Mouse (Mus musculus) heart, adult 2 months (tissue): Measurements from ENCODE around the gene Kcnj6. TPM values are rescaled to one million over a fixed set of nuclear protein-coding genes. Genes with fewer than 3 reads are reported as not detected.

Experiments used
- DNase-seq, 2 experiments: peaks; one replicate each; pipeline ENCODE4 v3.0.0; 2021
- H3K27ac ChIP-seq: fragments of 200-600 bp; 2 replicates; pipeline ENCODE4 v1.8.1; 2022
- H3K27me3 ChIP-seq: fragments of 200-500 bp; 2 replicates; pipeline ENCODE4 v1.6.1; 2012; ENCODE audit warnings: mild to moderate bottlenecking, low read length, inconsistent platforms, mixed read lengths; ENCODE audit not compliant: control insufficient read depth, insufficient read depth
- H3K36me3 ChIP-seq: fragments of 200-500 bp; 2 replicates; pipeline ENCODE4 v1.6.1; 2012; ENCODE audit warnings: low read length, inconsistent platforms; ENCODE audit not compliant: control insufficient read depth, insufficient read depth
- H3K4me1 ChIP-seq: fragments of 200-500 bp; 2 replicates; pipeline ENCODE4 v1.6.1; 2011; ENCODE audit warnings: low read length; ENCODE audit not compliant: control insufficient read depth, insufficient read depth
- H3K4me3 ChIP-seq: fragments of 200-600 bp; 2 replicates; pipeline ENCODE4 v1.8.1; 2022
- H3K79me2 ChIP-seq: fragments of 200-500 bp; replicated peaks from 2 replicates; pipeline ENCODE4 v1.6.1; 2012; ENCODE audit warnings: mild to moderate bottlenecking, inconsistent platforms, low read length, moderate library complexity, mixed read lengths; ENCODE audit not compliant: control insufficient read depth, insufficient read depth
- H3K9ac ChIP-seq: fragments of 200-500 bp; 2 replicates; pipeline ENCODE4 v1.6.1; 2012; ENCODE audit warnings: low read depth, mild to moderate bottlenecking, control low read depth, inconsistent platforms, low read length, mixed read lengths
- CTCF ChIP-seq: fragments of 200-600 bp; IDR thresholded peaks from 2 replicates; pipeline ENCODE4 v1.8.1; 2022; ENCODE audit warnings: antibody characterized with exemption, mild to moderate bottlenecking, moderate library complexity
- EP300 ChIP-seq: fragments of 200-500 bp; IDR thresholded peaks from 2 replicates; pipeline ENCODE4 v1.6.1; 2011; ENCODE audit warnings: low read depth, low read length, control low read depth; ENCODE audit not compliant: insufficient read depth
- POLR2A ChIP-seq: fragments of 200-500 bp; IDR thresholded peaks from 2 replicates; pipeline ENCODE4 v1.6.1; 2011; ENCODE audit warnings: mild to moderate bottlenecking, low read depth, low read length, control low read depth; ENCODE audit not compliant: insufficient read depth
- WGBS: fragments of 180-500 bp; shearing (Covaris S2); methylation state at CpG from one replicate; pipeline ENCODE4 v1.1.7; 2018; 5-methylcytosine and 5-hydroxymethylcytosine counted together
- intact Hi-C: fragments of 180-260 bp; cut with DNase I; formaldehyde crosslinking; loops from one replicate; pipeline ENCODE4 v1.15.1; 2025
- polyA plus RNA-seq: library from polyadenylated mRNA; depleted of rRNA; stranded (reverse); fragments of >200 nt; gene quantifications from 2 replicates; pipeline ENCODE4 v1.2.3, GENCODE M21; 2012
- total RNA-seq, 2 experiments: library from RNA; stranded (reverse); gene quantifications; 2 replicates each; pipeline ENCODE4 v1.2.3; 2021

Gene Kcnj6
- total and polyA plus RNA-seq, 3 experiments = not detected

DNA sequence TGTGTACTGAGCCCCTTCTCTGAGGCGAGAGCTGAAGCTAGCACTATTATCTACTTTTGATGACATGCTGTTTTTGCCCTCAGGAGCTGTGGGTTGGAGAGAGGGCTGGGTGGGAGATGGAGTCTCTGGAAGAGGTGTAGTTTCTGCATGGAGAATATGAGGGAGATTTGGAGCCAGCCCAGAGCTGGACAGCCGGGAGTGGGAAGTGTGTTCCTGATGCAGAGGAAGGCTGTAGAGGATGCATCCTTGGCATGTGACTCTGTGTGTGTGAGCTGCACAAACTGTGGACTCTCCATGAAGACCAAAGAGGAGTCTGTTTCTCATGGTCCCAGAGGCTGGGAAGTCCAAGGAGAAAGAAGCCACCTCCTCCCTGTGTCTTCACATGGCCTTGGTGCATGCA lies 17.1 kb downstream of the Kcnj6 start:
- intact Hi-C loops = no loop called here
- DNase-seq = no peak

DNA sequence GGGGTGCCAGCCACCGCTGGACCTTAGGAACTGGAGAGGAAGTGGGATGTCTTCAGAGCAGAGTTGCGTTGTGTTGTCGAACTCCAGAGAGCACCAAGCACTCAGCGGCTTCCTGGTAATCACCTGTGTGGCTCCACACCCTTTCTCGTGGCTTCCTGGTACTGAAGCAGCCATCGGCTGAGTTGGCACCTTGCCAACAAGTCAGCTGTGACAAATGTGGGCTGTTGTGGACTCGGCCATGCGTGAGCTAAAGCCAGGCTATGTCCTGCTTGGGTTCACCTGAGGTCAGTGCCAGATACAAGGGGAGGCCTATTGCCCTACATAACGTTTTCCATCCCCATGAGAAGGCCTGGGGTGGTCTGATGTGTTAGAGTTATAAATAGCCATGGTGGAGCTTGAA lies 18.0 kb downstream of the Kcnj6 start:
- Histone ChIP-seq H3K4me3 (no peak overlapping the region), H3K27me3 (no peaks in the 10 kb centered on the region), H3K79me2 (no peaks in the 10 kb centered on the region), H3K36me3 (no peaks in the 10 kb centered on the region), H3K4me1 (no peaks in the 10 kb centered on the region), H3K9ac (no peak overlapping the region), H3K27ac (no peak overlapping the region)
- TF ChIP-seq POLR2A = no peak
- TF ChIP-seq EP300 = no peak
- TF ChIP-seq CTCF = no peak
- intact Hi-C loops = no loop called here
- DNase-seq = no peak
- whole genome bisulfite sequencing = 59% methylated on average over 9 of the region's 9 CpGs

More for the DNA sequence above, 17.1 kb downstream of the Kcnj6 start:
- H3K4me3 ChIP-seq = no peak overlapping the region
- H3K4me1 ChIP-seq = no peaks in the 10 kb centered on the region
- H3K36me3 ChIP-seq = no peaks in the 10 kb centered on the region
- H3K27ac ChIP-seq = no peak overlapping the region
- H3K27me3 ChIP-seq = no peaks in the 10 kb centered on the region
- no peak overlapping the region for H3K9ac ChIP-seq
- H3K79me2 ChIP-seq = no peaks in the 10 kb centered on the region
- WGBS = 83% methylated on average over 2 of the region's 2 CpGs
- TF ChIP-seq EP300 (no peak), CTCF (no peak), POLR2A (no peak)

DNA sequence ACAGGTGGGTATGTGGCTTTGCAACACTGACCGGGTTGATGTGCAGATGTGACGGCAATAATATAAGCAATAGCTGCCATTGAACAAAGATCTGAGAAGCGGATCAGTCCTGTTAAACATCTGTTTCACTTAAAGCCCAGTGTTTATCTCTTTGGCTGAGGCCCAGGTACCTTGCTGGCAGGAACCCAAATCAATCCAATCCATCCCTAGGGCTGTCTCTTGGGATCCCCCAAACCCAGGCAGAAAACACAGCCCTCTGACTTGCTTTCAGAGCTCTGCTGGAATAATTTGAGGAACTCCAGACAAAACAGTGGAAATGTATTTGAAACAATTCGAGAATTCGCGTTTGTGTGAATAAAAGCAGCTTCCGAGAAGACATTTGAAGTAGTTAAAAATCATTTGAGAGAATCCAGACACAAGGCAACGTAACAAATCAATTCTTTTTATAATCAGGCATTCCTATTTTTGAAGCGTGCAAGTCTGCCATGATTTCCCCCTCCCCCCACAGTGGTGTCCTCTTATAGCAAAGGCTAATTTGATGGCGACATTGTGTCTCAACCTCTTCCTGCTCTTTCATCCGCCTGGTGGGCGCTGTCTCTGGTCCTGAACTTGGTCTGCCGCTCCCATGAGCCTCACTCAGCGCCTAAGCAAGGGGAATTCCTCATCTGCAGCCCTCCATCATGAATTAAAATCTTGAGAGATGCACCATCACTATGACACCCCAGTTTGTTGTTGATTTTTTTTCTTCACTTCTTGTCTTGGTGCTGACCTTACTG lies 25.2 kb downstream of the Kcnj6 start:
- 43% methylated on average over 14 of the region's 14 CpGs for WGBS
- no peak for DNase-seq
- no peaks in the 10 kb centered on the region for H3K79me2 ChIP-seq
- H3K27ac ChIP-seq = no peak overlapping the region
- intact Hi-C loops = no loop called here
- no peaks in the 10 kb centered on the region for H3K4me1 ChIP-seq
- H3K27me3 ChIP-seq = no peaks in the 10 kb centered on the region
- H3K4me3 ChIP-seq = no peak overlapping the region
- no peaks in the 10 kb centered on the region for H3K36me3 ChIP-seq
- no peak for TF ChIP-seq POLR2A
- TF ChIP-seq EP300 = no peak
- no peak for TF ChIP-seq CTCF
- no peak overlapping the region for H3K9ac ChIP-seq

DNA sequence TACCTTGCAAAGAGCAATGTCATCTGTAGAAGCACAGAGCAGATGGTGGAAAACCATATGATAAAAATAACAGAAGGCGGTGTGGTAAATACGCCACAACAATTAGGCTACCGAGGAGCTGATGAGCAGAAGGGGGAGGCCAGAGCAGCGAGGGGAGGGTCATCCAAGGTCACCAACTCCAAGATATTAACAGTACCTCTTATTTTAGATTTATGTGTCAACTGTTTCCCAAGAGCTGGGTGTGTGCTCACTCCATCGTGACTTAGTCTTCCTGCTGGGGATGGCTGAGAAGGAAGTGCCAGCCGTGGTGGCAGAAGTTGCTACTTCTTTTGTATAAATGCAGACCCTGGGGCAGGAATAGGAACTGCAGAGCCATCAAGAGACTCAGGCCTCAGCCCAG lies 28.6 kb downstream of the Kcnj6 start:
- intact Hi-C loops = no loop called here

DNA sequence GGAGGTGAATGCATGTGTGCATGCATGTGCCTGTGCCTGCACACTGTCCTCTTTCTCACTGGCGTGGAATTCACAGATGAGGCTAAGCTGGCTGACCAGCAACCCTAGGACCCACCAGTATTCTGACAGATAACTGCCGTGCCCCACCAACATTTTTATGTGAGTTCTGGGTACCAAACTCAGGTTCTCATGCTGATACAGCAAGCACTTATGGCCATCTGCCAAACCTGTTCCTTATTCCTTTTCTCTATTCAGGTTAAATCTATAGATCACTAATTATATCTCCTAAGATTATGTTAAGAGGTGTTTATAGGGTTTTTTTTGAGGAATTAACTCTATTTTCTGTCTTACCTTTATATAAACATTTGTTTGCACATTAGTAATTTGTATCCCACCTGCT lies 29.0 kb downstream of the Kcnj6 start:
- intact Hi-C loops = no loop called here
- Histone ChIP-seq H3K36me3 (no peaks in the 10 kb centered on the region), H3K27ac (no peak overlapping the region), H3K79me2 (no peaks in the 10 kb centered on the region), H3K27me3 (no peaks in the 10 kb centered on the region), H3K9ac (no peak overlapping the region), H3K4me3 (no peak overlapping the region), H3K4me1 (no peaks in the 10 kb centered on the region)
- TF ChIP-seq CTCF (no peak), EP300 (no peak), POLR2A (no peak)
- 74% methylated on average over 2 of the region's 2 CpGs for WGBS
- DNase-seq = no peak

More for the DNA sequence above, 28.6 kb downstream of the Kcnj6 start:
- no peak for DNase-seq
- no peaks in the 10 kb centered on the region for H3K79me2 ChIP-seq
- 54% methylated on average over 6 of the region's 6 CpGs for WGBS
- no peak overlapping the region for H3K27ac ChIP-seq
- H3K9ac ChIP-seq = no peak overlapping the region
- no peak for TF ChIP-seq POLR2A
- TF ChIP-seq CTCF = no peak
- TF ChIP-seq EP300 = no peak
- H3K4me1 ChIP-seq = no peaks in the 10 kb centered on the region
- no peaks in the 10 kb centered on the region for H3K27me3 ChIP-seq
- H3K4me3 ChIP-seq = no peak overlapping the region
- H3K36me3 ChIP-seq = no peaks in the 10 kb centered on the region

DNA sequence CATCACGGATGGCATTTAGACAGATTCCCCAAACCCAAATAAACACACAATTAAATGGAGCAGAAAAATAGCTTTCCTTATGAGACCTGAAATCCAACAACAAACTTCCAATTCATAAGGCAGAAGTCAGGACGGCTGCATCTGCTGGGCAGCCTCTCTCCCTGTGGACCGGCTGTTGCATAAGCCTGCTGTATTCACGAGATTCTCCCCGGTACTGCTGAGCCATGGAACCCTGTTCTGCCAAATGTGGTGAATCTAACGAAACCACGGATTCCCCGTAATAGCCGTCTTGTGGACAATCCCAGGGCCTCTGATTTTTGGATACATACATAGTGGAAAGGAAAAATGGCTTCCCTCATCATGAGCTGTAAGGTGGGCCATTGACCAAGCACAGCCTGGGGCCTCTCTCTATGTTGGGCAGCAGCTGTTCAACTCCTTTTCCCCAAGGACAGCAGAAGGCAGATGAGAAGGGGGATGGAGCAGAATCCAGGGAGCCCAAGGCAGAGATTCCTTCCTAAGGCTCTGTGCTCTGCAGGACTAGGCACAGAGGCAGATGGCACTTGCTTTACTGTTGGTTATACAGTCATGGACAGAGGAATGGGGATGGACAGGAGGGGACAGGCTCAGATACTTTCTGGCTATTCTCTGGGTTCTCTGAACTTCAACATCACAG lies 40.2 kb downstream of the Kcnj6 start:
- intact Hi-C loops = no loop called here
- H3K4me1 ChIP-seq = no peaks in the 10 kb centered on the region
- 83% methylated on average over 9 of the region's 9 CpGs for WGBS

More for the DNA sequence above, 40.2 kb downstream of the Kcnj6 start:
- TF ChIP-seq EP300 = no peak
- TF ChIP-seq CTCF = no peak
- no peak for TF ChIP-seq POLR2A
- H3K9ac ChIP-seq = no peak overlapping the region
- DNase-seq = no peak
- H3K27ac ChIP-seq = no peak overlapping the region
- H3K4me3 ChIP-seq = no peak overlapping the region
- no peaks in the 10 kb centered on the region for H3K36me3 ChIP-seq
- no peaks in the 10 kb centered on the region for H3K79me2 ChIP-seq
- H3K27me3 ChIP-seq = no peaks in the 10 kb centered on the region
